Mouse (Mus musculus) neural tube, embryonic 12.5 days (tissue): ENCODE measurements at regions not wholly inside any gene's neighbourhood (a gene's known extent, or its start where the extent isn't known, plus 50 kb on each side); places are given as distances from the start of the nearest gene placed in this dataset.

Source experiments
- ATAC-seq: fragments of 200-750 bp; cut with Nextera tagmentation; 2 replicates; pipeline ENCODE4 v1.8.0; 2017; ENCODE audit warnings: low read depth, mild to moderate bottlenecking, moderate TSS enrichment, moderate library complexity; ENCODE audit not compliant: low FRiP score
- H3K27ac ChIP-seq: fragments of 300-500 bp; sonication (generic); 2 replicates; pipeline ENCODE4 v1.5.1; 2016
- H3K27me3 ChIP-seq: fragments of 300-500 bp; sonication (generic); replicated peaks from 2 replicates; pipeline ENCODE4 v1.6.1; 2016; ENCODE audit warnings: mild to moderate bottlenecking
- H3K36me3 ChIP-seq: fragments of 300-500 bp; sonication (generic); 2 replicates; pipeline ENCODE4 v1.6.1; 2016; ENCODE audit warnings: mild to moderate bottlenecking
- H3K4me1 ChIP-seq: fragments of 300-500 bp; sonication (generic); 2 replicates; pipeline ENCODE4 v1.6.1; 2016
- H3K4me2 ChIP-seq: fragments of 300-500 bp; sonication (generic); replicated peaks from 2 replicates; pipeline ENCODE4 v1.6.1; 2016; ENCODE audit warnings: mild to moderate bottlenecking
- H3K4me3 ChIP-seq: fragments of 300-500 bp; sonication (generic); 2 replicates; pipeline ENCODE4 v1.5.1; 2016
- H3K9ac ChIP-seq: fragments of 300-500 bp; sonication (generic); 2 replicates; pipeline ENCODE4 v1.6.1; 2016; ENCODE audit warnings: mild to moderate bottlenecking
- H3K9me3 ChIP-seq: fragments of 300-500 bp; sonication (generic); 2 replicates; pipeline ENCODE4 v1.6.1; 2016; ENCODE audit warnings: mild to moderate bottlenecking
- WGBS: fragments of 180-500 bp; shearing (Covaris S2); methylation state at CpG from one replicate; pipeline ENCODE4 v1.1.7; 2016; 5-methylcytosine and 5-hydroxymethylcytosine counted together

DNA sequence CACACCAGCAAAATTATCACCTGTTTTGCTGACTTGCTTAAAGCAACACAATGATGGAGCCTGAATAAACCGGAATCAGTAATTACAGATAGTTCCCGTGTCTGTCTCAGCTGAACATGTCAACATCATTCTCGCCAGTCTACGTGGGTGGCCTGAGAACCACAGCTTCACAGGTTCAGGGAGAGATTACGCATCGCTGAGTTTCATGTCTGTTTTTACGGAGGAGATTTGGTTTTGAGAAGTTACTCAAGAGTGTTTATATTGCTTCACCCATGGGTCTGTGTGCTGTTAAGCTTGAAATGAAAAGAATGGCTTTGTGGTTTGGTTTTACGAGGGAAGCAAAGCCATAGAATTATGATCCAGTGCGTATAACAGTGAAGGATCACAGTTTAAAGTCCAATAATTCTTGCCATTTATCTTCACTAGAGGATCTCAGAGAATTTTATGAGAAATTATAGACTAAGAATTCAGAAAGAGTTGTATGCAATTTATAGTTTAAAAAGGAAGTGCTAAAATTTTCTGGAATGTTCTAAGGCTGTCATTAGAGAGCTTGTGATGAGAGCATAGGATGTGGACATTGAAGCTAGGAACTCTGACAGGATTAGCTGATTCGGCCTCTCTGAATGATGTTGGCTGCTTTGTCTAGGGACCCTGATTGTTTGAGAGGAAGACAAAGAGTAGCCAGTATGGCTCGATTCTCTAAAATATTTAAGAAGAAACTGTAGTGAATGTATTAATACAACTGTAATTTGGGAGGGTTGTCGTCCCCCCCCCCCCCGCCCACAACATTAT, 119.4 kb upstream of the Nectin3 start:
- WGBS = 67% methylated on average over 13 of the region's 13 CpGs
- Histone ChIP-seq H3K9ac (no peak overlapping the region), H3K4me2 (no peak overlapping the region), H3K27ac (no peak overlapping the region), H3K9me3 (no peaks in the 10 kb centered on the region), H3K27me3 (no peaks in the 10 kb centered on the region), H3K36me3 (no peaks in the 10 kb centered on the region), H3K4me1 (no peaks in the 10 kb centered on the region), H3K4me3 (no peak overlapping the region)
- no peak for ATAC-seq

DNA sequence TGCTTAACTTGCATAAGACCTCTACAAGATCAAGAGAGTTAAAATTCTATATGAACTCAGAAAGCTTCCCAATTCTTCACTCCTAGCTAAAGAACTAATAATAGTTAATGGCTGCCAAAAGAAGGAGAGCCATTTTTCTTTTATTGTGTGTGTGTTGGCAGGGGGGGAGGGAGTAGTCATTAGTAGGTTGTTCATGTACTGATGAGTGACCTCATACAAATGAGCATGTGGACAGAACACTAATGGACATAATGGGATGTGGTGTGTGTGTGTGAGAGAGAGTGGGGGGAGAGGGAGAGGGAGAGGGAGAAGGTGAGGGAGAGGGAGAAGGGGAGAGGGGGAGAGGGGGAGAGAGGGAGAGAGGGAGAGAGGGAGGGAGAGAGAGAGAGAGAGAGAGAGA, 118.3 kb upstream of the Nectin3 start:
- Histone ChIP-seq H3K4me3 (no peak overlapping the region), H3K4me1 (no peaks in the 10 kb centered on the region), H3K4me2 (no peak overlapping the region), H3K9me3 (no peaks in the 10 kb centered on the region), H3K27ac (no peak overlapping the region), H3K9ac (no peak overlapping the region), H3K27me3 (no peaks in the 10 kb centered on the region), H3K36me3 (no peaks in the 10 kb centered on the region)
- ATAC-seq = no peak

DNA sequence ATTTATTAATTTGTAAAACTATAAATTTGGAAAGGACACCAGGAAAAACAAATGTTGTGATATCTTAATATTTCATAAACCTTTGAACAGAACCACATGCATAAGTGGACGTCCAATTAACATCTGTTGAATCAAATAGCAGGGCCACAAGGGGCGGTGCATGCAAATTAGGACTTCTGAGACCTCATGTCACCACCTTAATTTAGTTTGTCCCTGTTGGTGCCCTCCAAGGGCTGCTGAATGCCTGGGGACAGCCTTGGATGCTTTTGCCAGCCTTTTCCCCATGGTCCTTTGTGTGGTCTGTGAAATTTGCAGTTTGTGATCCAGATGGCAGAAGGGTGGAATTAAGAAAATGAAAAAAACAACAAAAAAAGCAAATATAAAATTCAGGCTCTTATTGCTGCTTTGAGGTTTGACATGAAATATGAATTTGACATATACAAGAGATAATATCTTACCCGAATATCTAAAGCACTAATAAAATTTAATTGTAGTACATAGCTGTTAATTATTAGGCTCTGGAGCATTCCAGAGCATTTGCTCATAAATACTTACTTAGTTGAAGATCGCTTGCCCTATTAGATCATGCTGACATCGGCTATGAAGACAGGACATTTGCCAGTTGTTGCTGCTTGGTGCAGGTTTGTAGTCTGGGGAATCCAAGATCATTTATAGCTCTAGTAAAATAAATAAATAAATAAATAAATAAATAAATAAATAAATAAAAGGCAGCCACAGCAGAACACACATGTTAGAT, 114.9 kb upstream of the Nectin3 start:
- Histone ChIP-seq H3K4me1 (no peaks in the 10 kb centered on the region), H3K4me3 (no peak overlapping the region), H3K27me3 (no peaks in the 10 kb centered on the region), H3K27ac (no peak overlapping the region), H3K36me3 (no peaks in the 10 kb centered on the region), H3K9ac (no peak overlapping the region), H3K4me2 (no peak overlapping the region), H3K9me3 (no peaks in the 10 kb centered on the region)
- ATAC-seq = no peak
- WGBS = 68% methylated on average over 5 of the region's 5 CpGs

DNA sequence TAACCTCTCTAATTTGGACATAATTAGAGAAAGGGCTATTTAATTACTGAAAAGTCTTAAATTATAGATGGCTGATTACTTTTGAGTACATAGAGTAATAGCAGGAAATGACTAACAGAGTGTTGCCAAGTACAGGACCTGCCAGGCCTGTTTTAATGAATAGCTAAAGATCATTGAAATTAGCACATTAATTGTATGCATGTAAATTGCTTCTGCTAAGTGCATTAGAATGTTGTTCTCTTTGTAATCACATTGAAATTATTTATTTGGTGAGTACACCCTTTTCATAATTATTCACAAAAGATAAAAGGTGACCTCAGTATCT, 107.5 kb upstream of the Nectin3 start:
- Histone ChIP-seq H3K9ac (no peak overlapping the region), H3K4me3 (no peak overlapping the region), H3K4me1 (no peaks in the 10 kb centered on the region), H3K4me2 (no peak overlapping the region), H3K36me3 (no peaks in the 10 kb centered on the region), H3K27ac (no peak overlapping the region), H3K9me3 (no peaks in the 10 kb centered on the region), H3K27me3 (no peaks in the 10 kb centered on the region)
- no peak for ATAC-seq

DNA sequence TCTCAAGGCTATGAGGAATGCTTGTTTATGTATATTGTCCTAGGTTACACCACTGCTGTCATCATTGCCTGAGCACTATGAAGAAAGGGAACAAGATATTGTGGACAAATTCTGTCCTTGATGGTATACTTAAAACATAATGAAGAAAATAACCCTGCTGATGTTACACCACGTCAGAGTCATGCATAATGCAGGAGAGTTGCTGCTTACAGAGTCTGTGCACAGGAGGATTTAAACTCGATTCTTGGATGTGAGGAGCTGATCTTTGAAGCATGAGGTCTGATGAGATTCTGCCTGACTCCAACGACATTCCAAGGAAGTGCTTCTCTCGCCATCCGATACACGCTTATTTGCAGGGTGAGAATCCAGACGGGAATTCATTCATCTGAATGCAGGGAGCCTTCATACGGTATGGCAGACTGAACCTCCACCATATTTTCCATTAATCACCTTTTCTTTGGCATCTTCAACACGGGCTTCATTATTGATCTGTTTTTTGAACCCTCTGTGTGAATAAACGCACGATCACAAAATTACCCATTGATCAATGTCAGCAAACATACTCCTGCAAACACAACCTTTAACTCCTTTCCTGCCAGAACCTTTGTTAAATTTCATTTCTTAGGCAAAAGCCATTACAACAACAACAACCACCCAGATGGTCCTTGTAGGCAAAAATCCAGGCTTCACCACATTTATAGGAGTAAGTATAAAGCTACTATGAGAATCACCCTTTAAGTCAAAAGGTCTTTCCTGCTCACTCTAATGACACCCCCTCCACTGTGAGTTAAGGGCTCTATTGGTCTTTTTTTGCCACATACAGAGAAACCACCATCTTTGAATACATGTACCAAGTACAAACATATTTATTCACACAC, 106.9 kb upstream of the Nectin3 start:
- WGBS = 51% methylated on average over 11 of the region's 11 CpGs
- Histone ChIP-seq H3K4me1 (no peaks in the 10 kb centered on the region), H3K27ac (no peak overlapping the region), H3K9ac (no peak overlapping the region), H3K9me3 (no peaks in the 10 kb centered on the region), H3K36me3 (no peaks in the 10 kb centered on the region), H3K4me2 (no peak overlapping the region), H3K27me3 (no peaks in the 10 kb centered on the region), H3K4me3 (no peak overlapping the region)
- no peak for ATAC-seq

DNA sequence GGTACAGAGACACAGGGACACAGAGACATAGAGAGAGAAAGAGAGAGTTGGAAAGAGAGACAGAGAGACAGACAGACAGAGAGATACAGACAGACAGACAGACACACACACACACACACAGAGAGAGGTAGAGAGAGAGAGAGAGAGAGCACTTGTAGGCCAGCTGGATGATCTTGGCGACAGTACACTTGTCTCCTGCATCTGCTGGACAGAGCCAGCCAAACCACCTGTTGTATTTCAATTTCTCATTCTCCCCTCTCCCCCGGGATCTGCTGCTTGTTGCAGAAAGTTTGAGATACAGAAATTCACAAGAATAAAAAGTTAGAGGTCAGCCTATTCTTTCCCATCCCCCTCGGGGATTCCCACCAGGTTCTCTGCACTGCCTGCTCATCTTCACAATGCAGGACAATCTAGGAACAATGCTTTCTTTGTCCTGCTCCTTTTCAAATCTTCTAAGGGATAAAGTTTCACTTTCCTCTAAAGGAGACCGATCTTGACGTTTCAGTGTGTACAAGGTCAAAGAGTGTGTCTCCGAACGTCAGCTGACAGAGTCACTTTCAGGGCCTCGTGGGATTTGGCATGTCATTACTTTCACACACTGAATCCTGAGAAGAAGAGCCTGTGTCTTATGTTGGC, 94.4 kb upstream of the Nectin3 start:
- Histone ChIP-seq H3K27me3 (no peaks in the 10 kb centered on the region), H3K4me2 (no peak overlapping the region), H3K9me3 (no peaks in the 10 kb centered on the region), H3K4me1 (no peaks in the 10 kb centered on the region), H3K4me3 (no peak overlapping the region), H3K27ac (no peak overlapping the region), H3K36me3 (no peaks in the 10 kb centered on the region), H3K9ac (no peak overlapping the region)
- no peak; the same call in 1 of the 2 replicates for ATAC-seq
- 18% methylated on average over 8 of the region's 8 CpGs for WGBS

DNA sequence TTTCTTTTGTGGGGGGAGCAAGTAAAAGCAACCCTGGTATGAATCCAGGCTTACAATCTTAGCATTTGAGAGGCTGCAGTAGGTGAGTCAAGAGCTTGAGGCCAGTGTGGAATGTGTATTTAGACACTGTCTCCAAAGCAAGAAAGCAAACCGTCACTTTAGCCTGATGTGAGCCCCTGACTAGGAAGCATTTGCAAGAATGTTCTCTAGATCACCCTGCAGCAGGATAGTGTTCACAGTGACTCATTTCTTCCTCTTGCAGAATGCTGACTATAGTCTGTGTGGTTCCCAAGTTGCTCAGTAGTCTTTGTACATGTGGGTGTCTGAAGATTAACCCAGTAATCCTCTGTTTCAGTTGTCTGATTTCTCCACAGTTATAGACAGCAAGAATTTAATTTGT, 88.7 kb upstream of the Nectin3 start:
- Histone ChIP-seq H3K9ac (no peak overlapping the region), H3K4me3 (no peak overlapping the region), H3K36me3 (no peaks in the 10 kb centered on the region), H3K4me2 (no peak overlapping the region), H3K27me3 (no peaks in the 10 kb centered on the region), H3K27ac (no peak overlapping the region), H3K4me1 (no peaks in the 10 kb centered on the region), H3K9me3 (no peaks in the 10 kb centered on the region)
- ATAC-seq = no peak
- 91% methylated on average over 1 of the region's 1 CpGs for WGBS

DNA sequence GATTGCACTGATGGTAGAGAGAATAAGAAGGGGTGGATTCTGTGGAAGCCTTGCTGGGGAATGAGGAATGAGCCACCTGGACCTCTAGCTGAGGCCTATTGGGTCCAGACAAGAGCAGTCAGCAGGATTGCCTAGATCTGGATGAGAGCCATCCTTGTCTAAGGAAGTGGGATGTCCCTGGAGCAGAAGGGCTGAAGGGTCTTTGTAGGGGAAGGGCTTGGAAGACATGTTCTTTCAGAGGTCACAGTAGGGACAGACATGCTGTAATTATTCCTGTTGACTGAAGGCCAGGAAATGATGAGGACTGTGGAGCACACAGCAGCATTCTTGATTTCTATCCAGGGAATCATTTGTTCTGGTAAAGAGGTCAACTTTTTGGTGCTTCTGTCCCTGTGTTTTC, 86.2 kb upstream of the Nectin3 start:
- Histone ChIP-seq H3K27me3 (no peaks in the 10 kb centered on the region), H3K27ac (no peak overlapping the region), H3K4me3 (no peak overlapping the region), H3K36me3 (no peaks in the 10 kb centered on the region), H3K4me1 (no peaks in the 10 kb centered on the region), H3K9me3 (no peaks in the 10 kb centered on the region), H3K4me2 (no peak overlapping the region), H3K9ac (no peak overlapping the region)
- no peak for ATAC-seq

DNA sequence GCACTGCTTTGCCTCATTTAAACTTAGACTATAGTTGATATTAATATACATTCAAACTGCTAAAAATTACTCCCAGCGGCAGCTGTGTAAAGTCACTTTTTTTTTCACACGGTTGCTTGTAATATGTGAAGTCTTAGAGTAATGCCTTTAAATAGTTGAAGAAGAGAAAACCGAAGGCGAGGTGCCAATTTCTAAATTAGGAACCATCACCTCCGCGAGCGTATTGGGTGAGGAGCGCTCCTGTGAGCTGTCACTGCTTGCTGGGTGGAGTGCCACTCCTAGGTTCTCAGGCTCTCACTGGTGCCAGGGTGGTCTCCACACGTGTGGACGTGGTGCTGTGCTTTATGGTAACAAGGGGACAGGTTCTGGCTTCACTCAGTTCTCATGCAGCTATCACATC, 82.8 kb upstream of the Nectin3 start:
- Histone ChIP-seq H3K36me3 (no peaks in the 10 kb centered on the region), H3K27me3 (no peaks in the 10 kb centered on the region), H3K4me1 (no peaks in the 10 kb centered on the region), H3K9me3 (no peaks in the 10 kb centered on the region), H3K27ac (no peak overlapping the region), H3K9ac (no peak overlapping the region), H3K4me3 (no peak overlapping the region), H3K4me2 (no peak overlapping the region)
- ATAC-seq = no peak
- WGBS = 90% methylated on average over 10 of the region's 10 CpGs

DNA sequence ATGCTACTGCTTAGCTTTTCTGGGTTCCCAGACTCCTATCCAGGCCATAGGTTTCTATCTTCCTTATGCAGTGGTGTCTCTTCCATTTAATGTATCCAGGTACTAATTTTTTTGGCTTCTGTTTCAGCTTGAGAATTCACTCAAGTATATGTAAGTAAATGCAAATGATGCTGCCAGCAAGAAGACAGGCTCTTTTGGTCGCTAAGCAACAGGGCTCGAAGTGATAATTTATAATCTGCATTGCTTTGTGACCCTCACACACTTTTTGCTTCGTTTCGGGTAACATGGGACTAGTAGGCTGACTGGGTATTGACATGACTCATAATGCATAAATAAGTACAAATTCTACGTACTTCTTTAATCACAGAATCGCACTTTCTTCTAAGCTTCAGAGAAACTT, 75.9 kb upstream of the Nectin3 start:
- Histone ChIP-seq H3K36me3 (no peaks in the 10 kb centered on the region), H3K27ac (no peak overlapping the region), H3K9ac (no peak overlapping the region), H3K4me1 (no peaks in the 10 kb centered on the region), H3K4me2 (no peak overlapping the region), H3K27me3 (no peaks in the 10 kb centered on the region), H3K4me3 (no peak overlapping the region), H3K9me3 (no peaks in the 10 kb centered on the region)
- 54% methylated on average over 6 of the region's 6 CpGs for WGBS
- ATAC-seq = no peak

DNA sequence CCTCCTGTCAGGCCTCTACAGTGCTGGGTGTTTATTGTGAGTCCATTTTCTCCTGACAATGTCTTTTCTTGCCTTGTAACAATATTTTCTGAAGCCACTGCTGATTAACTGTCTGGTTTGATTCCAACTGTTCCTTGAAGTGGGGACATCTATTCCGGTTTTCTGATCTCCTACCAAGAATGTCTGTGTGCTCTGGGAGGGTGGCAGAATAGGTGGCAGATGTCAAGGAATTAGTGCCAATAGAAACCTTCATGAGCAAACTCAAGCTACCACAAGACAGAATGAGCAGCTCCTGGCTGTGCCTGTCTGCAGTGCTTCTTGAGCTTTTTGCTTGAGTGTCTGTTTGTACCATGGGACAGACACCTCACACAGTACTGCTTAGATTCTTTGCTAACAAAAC, 69.1 kb upstream of the Nectin3 start:
- no peaks in the 10 kb centered on the region for H3K4me1 ChIP-seq
- no peaks in the 10 kb centered on the region for H3K27me3 ChIP-seq
- no peak overlapping the region for H3K27ac ChIP-seq
- H3K4me3 ChIP-seq = no peak overlapping the region
- no peak for ATAC-seq
- H3K9me3 ChIP-seq = no peaks in the 10 kb centered on the region
- 73% methylated on average over 1 of the region's 1 CpGs for WGBS
- H3K9ac ChIP-seq = no peak overlapping the region
- no peaks in the 10 kb centered on the region for H3K36me3 ChIP-seq
- H3K4me2 ChIP-seq = no peak overlapping the region

DNA sequence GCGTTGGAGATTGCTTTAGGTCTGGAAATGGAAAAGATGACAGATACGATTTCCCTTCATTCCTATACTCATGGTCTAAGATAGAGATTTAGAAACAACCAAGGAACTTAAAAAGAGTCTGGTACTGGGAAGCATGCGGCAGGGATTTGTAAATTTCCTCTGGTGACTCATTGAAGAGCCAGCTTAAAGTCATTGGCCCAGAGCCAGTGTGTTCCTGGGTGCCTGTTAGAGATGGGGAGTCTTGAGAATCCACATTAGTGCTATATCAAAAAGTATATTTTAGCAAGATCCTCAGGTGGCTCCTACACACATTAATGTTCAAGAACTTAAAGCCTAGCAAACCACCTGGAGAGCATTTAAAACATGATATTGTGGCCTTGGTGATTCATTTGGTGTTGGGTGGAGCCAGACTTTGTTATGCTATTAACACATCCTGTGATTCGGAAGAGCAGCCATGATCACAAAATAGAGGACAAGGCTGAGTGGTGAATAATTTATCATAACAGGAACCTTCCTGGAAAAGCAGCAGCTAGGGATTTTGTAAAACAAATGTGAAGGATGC, 67.8 kb upstream of the Nectin3 start:
- no peak for ATAC-seq
- Histone ChIP-seq H3K36me3 (no peaks in the 10 kb centered on the region), H3K9me3 (no peaks in the 10 kb centered on the region), H3K27me3 (no peaks in the 10 kb centered on the region), H3K4me1 (no peaks in the 10 kb centered on the region), H3K4me3 (no peak overlapping the region), H3K4me2 (no peak overlapping the region), H3K27ac (no peak overlapping the region), H3K9ac (no peak overlapping the region)
- WGBS = 86% methylated on average over 4 of the region's 4 CpGs
